Mouse (Mus musculus) lung, postnatal 25 days (tissue): ENCODE data around the gene Lats1.
"Not testable (repeated sequence)": the region's sequence is repeated elsewhere in the genome, so short reads cannot be mapped to it uniquely, and the experiment has no call there.

Source experiments
- DNase-seq: peaks from one replicate; pipeline ENCODE4 v3.0.0; 2022; ENCODE audit warnings: low spot score

Lats1 gene

GRCm38 (mm10) chr10:7727011-7727410 lies 46.0 kb downstream of the Lats1 start:
- no peak for DNase-seq

DNA sequence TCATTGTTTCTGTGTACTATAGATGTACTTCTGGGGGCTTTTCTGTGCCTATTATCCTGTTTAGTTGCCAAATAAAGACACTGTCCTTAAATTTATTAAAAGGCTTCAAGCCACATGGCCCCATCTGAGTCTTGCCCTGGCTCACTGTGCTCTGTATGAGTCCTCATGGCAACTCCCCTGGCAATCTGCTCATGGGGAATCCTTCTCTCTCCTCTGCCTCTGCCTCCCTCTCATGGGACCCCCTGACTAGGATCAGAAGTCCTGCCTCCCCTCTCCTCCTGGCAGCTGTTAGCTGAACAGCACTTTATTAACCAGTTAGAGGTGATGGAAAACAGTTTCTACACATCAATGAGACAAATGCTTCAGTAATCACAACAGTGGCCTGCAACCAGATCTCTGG lies 50.6 kb downstream of the Lats1 start:
- no peak for DNase-seq

GRCm38 (mm10) chr10:7737122-7737521 lies 56.1 kb downstream of the Lats1 start:
- peak; percentile 32 for DNase-seq

GRCm38 (mm10) chr10:7737914-7738313 lies 56.9 kb downstream of the Lats1 start:
- no peak for DNase-seq

DNA sequence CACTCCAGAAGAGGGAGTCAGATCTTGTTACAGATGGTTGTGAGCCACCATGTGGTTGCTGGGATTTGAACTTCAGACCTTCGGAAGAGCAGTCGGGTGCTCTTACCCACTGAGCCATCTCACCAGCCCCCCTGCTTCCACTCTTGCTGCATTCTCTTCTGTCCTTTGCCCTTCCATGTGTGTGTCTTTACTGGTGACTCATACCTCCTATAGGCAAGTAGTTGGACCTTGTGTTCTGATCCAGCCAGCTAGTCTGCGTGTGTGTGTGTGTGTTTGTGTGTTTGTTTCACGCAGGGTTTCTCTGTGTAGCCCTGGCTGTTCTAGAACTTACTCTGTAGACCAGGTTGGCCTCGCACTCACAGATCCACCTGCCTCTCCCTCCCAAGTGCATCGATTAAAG lies 64.5 kb downstream of the Lats1 start:
- DNase-seq, result not testable (repeated sequence)

DNA sequence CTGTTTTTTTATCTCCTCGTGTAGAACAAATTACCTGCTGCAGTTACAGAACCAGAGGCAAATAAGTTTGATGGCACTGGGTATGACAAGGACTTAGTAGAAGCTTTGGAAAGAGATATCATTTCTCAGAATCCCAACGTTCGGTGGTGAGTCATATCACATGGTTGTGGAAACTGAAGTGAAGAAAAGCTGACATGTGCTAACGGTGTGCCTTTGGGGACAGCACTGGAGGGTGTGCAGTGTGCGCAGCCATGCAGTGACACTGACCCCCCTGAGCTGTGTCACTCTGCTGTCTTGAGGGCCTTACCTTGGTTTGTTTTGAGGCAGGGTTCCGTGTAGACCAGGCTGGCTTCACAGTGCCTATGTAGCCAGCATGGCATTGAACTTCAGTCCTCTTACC lies 67.7 kb downstream of the Lats1 start:
- DNase-seq, result no peak

DNA sequence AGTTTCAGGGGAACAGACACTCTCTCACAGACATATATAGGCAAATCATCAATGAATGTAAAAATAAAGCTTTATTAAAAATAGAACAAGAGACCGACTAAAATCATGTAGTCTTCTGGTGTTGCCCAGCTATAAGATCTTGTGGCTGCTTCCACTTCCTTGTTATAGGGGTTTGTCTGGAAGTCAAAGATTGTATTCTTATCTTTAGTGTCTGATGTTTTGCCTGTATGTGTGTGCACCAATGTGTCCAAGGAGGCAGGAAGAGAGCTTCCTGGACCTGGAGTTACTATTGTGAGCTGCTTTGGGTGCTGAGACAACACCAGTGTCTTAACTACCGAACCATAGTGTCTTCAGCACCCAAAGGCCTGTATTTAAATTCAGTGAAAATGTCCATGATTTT lies 76.5 kb downstream of the Lats1 start:
- DNase-seq, result no peak
